Mouse (Mus musculus) CH12F3 (cell line): ENCODE data around the gene H2-D1.

Experiments
- in situ Hi-C: fragments of 300-500 bp; cut with MboI; formaldehyde crosslinking; loops from 2 replicates; pipeline ENCODE4 v1.14.3; 2020; ENCODE audit warnings: low sequenced_read_pairs

Gene H2-D1

DNA sequence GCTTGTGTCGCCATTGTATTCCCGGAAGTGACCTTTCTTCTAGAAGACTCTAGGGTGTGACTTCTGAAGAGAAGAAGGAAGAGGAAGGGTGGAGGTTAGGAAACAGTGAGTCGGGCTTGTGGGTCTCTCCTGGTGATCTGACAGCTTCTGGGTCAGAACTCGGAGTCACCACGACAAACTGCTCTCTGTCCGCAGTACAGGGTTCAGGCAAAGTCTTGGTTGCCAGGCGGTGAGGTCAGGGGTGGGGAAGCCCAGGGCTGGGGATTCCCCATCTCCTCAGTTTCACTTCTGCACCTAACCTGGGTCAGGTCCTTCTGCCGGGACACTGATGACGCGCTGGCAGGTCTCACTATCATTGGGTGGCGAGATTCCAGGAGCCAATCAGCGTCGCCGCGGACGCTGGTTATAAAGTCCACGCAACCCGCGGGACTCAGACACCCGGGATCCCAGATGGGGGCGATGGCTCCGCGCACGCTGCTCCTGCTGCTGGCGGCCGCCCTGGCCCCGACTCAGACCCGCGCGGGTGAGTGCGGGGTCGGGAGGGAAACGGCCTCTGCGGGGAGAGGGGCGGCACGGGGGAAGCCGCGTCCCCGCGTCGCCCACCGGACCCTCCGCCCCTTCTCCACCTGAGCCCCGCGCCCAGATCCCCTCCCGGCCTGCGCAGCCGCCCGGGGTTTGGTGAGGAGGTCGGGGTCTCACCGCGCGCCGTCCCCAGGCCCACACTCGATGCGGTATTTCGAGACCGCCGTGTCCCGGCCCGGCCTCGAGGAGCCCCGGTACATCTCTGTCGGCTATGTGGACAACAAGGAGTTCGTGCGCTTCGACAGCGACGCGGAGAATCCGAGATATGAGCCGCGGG lies at the start of gene H2-D1:
Gene H2-D1 (plus strand): TSS at position 67 of the 859 bp plus-strand sequence.
- in situ Hi-C loops = no loop called here

DNA sequence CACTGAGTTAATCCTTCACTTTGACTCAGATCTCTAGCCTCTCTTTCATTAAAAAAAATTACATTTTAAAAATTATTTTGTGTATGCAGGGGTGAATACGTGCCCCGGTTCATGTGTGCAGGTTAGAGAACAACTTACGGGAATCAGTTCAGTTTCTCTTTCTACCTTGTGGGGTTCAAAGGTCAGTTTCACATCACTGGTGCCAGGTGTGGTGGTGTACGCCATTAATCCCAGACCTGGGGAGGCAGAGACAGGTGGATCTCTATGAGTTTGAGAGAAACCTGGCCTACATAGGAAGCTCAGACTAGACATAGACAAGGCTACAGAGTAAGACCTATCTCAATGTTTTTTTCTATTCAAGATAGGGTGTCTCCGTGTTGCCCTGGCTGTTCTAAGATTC lies 49.5 kb upstream of the H2-D1 start:
- in situ Hi-C loops = no loop called here

DNA sequence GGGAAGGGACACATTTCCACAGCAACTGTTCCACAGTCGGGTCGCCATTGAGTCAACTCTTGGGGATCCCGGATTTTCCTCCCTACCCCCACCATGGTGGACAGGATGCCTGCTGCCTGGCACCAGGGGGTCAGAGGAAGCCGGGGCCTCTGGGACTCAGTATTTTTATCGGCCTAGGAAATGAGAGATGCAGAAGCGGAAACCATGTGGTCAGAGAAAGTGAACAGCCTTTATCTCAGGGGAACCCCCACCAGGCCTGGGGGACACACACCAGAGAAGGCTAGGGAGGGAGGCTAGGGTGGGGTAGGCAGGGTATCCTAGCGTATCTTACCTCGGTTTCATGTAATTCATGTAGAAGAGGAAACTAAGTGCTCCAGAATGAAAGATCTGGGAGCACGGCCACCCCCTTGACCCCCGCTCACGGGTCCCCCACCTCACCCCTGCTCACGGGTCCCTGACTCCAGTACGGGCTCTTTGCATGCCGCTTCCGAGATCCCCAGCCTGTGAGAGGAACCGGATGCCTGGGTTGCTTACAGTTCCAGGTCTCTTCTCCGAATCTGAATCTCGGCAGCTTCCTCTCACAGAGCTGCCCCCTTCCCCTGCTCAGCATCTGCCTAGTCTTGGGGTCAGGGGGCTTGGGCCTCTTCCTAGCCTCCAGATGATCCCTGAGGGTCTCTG lies 43.9 kb upstream of the H2-D1 start:
- in situ Hi-C loops = no loop called here

DNA sequence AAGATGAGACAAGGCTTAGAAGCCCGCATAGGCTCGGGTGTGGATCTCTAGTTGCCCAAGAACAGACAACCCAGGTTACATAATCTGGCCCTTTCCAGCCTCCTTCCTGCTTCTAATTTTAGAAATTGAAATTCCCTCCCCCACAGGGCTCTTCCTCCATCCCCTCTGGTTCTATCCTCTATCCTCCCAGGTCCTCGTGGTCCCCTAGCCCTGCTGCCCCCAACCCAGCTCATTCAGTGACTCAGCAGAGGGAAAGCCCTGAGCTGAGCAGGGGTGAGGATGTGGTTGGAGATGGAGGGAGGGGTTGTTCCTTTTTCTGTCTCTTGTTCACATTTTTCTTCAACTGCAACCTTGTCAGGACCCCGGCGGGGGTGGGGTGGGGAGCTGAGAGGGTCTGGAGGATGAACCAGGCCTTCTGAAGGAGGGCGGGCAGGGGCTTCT lies 42.9 kb upstream of the H2-D1 start:
- in situ Hi-C loops = no loop called here

DNA sequence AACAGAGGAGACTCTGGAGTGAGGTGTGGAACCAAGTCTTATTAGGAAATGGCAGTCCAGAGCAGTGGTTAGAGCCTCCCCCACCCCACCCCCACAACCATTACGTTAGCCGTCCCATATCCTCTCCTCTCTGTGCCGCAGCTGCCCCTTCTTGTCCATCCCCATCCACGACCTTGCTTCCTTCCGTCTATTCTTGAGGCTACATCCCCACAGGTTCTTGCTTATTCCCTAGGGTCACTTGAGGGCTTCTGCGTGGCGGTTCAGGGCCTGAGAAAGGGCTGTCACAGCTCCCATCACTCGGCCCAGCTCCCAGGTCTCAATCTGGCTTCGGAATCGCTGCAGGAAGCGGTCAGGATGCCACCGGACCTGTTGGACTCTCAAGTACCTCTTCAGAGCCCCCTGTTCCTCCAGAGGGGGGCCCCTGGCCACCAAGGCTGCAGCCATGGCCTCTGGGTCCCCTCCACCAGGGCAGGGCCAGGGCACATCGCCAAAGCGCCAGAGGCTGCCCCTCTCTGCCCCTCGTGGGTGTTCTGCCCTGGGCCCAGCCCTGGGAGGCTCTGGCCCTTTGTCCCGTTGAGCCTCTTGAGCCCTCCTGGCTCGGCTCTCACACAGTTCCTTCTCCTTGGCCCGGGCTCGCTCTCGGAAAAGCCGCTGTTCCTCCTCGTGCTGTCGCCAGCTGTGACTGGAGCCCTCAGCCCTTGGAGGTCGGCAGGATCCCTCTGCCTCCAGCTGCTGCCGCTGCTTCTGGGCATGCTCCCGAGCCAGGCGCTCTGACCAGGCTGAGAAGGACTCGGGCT lies 42.2 kb upstream of the H2-D1 start, which contains the start of gene Gm16181:
Gene Gm16181 (plus strand): TSS at position 679 of the 797 bp plus-strand sequence.
- in situ Hi-C loops = no loop called here

DNA sequence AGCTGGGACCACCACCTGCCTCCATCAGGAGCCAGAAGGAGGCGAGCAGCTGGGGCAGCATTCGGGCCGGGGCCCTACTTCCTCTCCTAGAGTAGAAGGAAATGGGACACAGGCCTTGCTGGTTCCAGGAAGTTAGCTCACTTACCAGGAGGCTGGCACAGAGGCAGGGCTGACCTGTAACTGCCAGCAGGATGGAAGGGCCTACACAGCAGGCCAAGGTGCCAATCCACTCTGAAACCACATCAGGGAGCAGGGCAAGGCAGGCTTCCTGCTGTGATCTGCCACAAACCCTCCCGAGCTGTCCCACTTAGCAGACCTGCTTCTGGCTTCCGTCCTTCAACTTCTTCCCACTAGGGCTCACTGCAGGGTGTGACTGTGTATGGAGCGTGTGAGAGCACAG lies 40.2 kb upstream of the H2-D1 start:
- in situ Hi-C loops = no loop called here

DNA sequence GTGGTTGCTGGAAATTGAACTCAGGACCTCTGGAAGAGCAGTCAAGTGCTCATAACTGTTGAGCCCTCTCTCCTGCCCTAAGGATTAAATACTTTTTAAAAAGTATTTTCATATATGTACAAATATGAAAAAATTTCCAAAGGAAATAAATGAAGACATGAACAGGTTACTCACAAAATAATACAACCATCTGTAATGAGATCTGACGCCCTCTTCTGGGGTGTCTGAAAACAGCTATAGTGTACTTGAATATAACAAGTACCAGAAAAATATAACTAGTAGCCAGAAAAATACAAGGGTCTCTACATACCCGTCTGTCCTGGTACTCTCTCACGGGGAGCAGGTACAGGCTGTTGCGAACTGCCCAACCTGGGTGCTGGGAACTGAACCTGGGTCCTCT lies 37.9 kb upstream of the H2-D1 start:
- in situ Hi-C loops = no loop called here

DNA sequence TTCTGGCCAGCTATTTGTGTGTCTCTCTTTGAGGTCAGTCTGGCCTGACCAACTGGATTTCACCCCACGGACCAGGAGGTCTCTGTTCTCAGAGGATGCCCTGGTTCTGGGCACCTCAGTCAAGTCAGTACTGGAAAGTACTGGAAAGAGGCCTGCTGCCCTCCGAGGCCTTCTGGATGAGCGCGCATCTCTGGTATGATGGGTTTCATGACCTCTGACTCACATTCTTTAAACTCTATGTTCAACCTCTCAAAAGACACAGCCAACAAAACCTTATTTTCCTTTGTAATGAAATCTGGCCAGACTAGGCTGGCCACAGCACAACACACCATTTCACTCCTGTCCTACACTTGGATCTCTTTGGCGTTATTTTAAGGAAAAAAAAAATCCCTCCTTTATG lies 37.1 kb upstream of the H2-D1 start:
- in situ Hi-C loops = no loop called here

DNA sequence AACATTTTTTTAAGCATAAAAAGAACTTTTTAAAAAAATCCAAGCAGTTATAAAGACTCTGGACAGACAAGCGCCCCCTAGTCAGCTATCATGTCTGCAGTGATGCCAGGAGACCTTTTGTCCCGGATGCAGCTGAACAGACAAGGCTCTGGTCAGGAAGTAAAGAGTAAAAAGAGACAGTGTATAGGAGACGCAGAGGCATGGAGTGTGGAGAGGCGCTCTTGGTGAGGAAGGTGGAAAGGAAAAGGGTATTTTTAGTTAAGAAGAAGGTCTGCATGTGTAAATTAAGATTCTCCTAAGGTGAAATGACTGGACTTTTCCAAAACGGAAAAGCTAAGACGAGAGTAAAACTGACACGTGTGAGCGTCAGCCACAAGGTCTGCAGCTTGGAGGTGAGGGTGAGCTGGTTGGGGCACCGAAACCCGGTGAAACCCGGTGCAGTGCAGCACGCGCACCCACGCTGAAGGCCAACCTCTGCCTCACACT lies 35.9 kb upstream of the H2-D1 start:
- in situ Hi-C loops = no loop called here

DNA sequence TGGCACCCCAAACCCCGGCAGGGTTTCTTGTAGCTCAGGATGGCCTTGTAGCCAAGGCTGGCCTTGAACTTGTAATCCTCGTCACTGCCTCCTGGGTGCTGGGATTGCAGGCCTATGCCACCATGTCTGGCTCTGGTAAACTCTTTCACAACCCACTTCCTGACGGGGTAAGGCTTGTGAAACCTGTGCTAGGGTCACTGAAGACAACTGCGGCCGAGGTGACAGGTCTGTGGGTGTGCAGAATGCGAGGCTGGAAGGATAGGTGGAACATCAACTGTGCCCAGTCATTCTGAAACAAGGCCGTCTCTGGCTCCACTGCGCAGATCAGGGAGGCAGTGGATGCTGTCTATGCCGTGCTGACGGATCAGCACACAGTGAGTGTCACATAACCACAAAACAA lies 31.5 kb upstream of the H2-D1 start:
- in situ Hi-C loops = loop anchor here (5.0 kb wide), 1 partner anchor 64 kb away; no protein-coding TSS in a partner anchor

DNA sequence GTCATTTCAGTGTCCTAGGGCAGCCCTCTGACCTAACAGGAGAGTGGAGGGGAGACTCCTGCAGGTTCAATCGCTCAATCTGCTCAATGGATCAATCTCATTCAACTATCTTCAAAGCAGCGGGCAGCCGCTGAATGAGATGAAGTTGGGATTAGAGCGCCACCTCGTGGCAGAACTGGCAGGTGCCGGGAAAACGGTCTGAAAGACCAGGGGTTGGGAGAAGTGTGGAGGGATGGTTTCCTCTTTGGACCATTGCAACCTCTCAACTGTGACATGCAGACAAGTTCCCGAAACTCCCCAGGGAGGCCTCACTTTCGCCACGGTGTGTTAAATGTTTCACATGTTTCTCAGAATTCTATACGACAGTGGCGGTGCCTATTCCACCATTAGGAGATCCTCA lies 30.5 kb upstream of the H2-D1 start:
- in situ Hi-C loops = loop anchor here (5.0 kb wide), 1 partner anchor 65 kb away; no protein-coding TSS in a partner anchor

DNA sequence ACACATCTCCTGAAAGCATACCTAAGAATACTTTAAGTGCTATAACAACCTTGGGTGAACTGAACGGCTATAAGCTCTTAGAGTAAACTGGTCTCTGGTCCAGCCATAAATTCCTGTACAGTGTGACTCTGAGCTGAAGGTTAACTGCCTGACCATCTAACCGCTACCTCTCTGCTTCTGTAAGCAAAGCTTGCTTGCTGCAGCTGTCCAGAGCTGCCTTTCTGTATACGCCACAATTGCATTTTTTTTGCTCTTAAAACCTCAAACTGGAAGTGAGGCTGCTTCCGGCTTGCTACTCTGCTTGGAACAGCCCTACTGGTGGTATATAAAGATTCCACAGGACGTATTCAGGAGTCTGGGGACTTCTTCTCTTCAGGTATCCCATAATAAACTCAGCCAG lies 29.9 kb upstream of the H2-D1 start:
- in situ Hi-C loops = loop anchor here (5.0 kb wide), 1 partner anchor 65 kb away; no protein-coding TSS in a partner anchor

DNA sequence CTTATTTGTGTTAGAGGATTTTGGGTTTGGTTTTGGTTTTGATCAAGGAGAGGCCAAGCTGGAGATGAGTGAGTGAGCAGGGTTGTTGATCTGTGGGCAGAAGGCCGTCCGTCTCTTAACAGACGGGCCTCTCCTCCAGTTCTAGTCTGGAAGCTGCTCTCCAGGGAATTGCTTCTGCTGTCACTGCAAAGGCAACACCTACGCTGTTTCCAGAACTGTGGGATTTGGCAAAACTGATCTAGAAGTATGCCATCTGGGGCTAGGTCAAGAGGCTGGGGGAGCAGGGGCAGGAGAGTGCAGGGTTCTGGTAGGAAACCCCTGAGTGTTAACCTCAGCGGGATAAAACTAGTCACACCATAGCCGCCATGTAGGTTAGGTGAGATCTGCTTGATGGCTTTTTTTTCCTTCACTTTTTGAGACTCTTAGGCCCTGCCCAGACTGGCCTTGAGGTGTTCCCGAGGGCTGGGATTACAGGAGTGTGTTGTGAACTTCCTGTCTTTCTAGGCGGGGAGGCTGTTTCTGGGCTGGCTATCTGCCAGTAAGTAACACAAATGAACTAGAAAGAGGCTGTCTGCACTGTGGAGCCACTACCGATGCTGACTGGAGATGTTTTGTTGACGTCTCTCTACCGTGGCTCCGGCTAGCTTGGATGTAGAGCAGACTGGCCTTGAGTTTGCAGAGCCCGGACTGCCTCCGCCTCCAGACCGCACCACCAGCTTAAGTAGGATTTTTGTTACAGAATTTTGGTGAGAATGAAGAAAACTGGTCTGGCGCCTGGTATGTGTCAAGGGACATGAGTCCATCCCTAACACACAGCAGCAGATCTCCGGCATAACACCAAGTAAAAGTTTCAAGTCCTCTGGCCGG lies 29.2 kb upstream of the H2-D1 start, which contains the start of gene Atp6v1g2:
Gene Atp6v1g2 (plus strand): TSS at position 547 of the 867 bp plus-strand sequence.
- in situ Hi-C loops = loop anchor here (5.0 kb wide), 1 partner anchor 66 kb away; no protein-coding TSS in a partner anchor

DNA sequence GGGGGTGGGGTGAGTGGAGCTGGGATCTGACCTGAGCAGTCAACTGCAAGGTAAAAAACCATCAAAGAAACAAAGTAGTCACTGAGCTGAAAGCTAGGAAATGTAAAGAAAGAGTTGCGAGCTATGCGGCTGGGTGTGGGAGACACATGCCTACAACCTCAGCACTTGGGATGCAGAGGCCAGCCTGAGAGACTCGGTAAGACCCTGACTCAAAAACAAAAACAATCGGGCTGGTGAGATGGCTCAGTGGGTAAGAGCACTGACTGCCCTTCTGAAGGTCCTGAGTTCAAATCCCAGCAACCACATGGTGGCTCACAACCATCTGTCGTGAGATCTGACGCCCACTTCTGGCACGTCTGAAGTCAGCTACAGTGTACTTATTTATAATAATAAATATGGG lies 28.4 kb upstream of the H2-D1 start:
- in situ Hi-C loops = loop anchor here (5.0 kb wide), 1 partner anchor 67 kb away; no protein-coding TSS in a partner anchor

DNA sequence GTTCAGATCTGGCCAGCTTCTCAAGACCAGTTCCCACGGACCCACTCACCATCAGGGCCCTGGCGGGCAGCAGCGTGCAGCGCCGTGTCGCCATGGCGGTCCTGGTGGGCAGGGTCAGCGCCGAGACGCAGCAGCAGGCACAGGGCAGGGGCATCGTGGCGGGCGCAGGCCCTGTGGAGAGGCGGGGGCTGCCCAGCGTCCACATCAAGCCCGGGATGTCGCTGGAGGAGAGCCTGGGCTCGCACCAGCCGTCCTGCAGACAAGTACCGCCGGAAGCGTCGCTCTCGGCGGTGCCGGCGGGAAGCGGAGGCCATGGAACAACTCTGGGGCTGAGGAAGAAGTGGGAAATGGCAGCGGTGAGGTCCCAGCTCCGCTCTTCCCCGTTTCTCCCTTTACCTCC lies 27.6 kb upstream of the H2-D1 start:
- in situ Hi-C loops = loop anchor here (5.0 kb wide), 1 partner anchor 68 kb away; no protein-coding TSS in a partner anchor

DNA sequence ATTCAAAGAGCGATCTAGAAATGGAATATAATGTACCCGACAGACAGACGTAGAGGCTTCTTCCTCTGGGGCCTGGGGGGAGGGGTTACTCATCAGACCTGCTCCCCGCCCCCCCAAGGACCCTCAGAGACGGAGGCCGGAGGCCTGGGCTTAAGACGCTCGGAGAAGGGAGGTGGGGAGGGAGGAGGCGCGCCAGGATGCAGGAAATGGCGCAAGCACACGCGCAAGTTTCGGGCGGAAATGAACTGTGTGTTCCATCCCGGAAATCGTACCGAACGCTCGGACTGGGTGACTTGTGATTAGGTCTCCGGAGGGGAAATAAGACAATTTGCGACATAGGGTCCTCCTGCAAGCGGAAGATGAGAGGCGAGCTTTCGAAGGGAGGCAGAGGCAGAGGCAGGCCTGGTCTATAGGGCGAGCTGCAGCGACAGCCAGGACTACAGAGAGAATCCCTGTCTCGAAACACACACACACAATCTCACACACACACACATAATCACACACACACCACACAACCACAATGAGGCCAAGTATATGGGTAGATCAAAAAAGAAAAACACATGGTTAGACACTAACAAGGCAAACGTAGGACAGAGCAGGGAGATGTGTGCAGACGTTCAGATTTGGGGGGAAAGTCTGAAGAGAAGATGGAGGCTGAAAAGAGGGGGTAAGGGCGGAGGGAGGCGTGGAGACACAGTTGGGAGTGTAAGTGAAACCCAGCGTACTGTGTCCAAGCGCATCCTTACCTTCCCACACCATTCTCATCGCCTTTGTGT lies 26.7 kb upstream of the H2-D1 start, which contains the start of gene Nfkbil1:
Gene Nfkbil1 (minus strand): TSS at position 179 of the 776 bp plus-strand sequence.
- in situ Hi-C loops = no loop called here

DNA sequence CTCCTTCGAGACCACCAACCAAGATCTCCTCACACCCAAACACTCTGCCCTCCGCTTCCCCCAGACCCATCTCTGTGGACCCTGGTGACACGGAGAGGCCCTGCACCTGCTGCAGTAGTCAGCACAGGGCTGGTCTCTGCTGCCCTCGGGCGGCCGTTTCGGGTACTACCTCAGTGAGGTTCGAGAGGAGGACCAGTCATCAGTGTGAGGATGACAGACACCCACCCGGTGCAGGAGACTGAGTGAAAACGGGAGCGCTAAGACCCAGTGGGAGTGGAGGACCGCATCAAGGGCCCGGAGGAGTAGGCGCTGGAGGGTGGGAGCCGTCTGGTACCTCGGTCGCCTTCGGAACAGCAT lies 26.2 kb upstream of the H2-D1 start:
- in situ Hi-C loops = no loop called here

DNA sequence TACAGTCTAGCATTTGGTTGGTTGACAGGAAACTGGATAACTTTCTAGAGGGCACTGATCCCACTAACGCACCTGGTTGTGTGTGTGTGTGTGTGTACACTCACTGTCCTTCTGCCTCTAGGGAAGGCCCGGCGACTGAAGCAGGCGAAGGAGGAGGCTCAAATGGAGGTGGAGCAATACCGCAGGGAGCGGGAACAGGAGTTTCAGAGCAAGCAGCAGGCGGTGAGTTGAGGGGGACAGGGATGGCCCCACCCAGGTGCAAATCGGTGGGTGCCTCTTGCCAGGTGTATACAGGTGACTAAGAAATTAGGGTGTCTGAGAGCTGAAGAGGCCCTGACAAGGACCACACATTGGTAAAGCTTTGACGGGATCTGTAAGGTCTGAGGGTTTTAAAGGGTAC lies 25.5 kb upstream of the H2-D1 start:
- in situ Hi-C loops = no loop called here

DNA sequence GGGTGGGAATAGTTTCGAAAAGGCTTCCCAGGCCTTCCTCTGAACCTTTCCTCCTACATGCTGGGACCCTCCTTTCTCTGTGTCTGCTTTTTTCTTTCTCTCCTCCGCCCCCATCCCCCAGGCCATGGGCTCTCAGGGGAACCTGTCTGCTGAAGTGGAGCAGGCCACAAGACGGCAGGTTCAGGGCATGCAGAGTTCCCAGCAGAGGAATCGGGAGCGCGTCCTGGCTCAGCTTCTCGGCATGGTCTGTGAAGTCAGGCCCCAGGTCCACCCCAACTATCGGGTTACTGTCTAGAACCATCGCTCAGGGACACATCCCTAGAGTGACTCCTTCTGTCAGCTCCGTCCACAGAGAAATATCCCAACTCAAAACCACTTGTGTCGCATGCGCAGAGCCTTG lies 25.0 kb upstream of the H2-D1 start:
- in situ Hi-C loops = no loop called here
